Mouse (Mus musculus) megakaryocyte, embryonic 14.5 days (primary cell): ENCODE measurements around the gene Ppp1r18. TPM values are rescaled to one million over a fixed set of nuclear protein-coding genes. Genes with fewer than 3 reads are reported as not detected.

Experiments used
- H3K27me3 ChIP-seq: replicated peaks from 2 replicates; pipeline ENCODE3; 2012; ENCODE audit warnings: inconsistent platforms
- H3K36me3 ChIP-seq: replicated peaks from 2 replicates; pipeline ENCODE3; 2012; ENCODE audit warnings: low read length, inconsistent platforms, mixed read lengths
- H3K4me1 ChIP-seq: 2 replicates; pipeline ENCODE4 v1.6.1; 2012; ENCODE audit warnings: inconsistent platforms
- H3K4me3 ChIP-seq: replicated peaks from 2 replicates; pipeline ENCODE3; 2012; ENCODE audit warnings: moderate library complexity, mild to moderate bottlenecking, inconsistent platforms
- H3K9me3 ChIP-seq: 2 replicates; pipeline ENCODE4 v1.6.1; 2012; ENCODE audit warnings: inconsistent platforms
- FLI1 ChIP-seq: IDR thresholded peaks from 2 replicates; pipeline ENCODE4 v1.6.1; 2012; ENCODE audit warnings: low read length, inconsistent platforms, mixed read lengths
- GATA1 ChIP-seq: IDR thresholded peaks from 3 replicates; pipeline ENCODE4 v1.6.1; 2012; ENCODE audit warnings: mixed read lengths, low read length, inconsistent platforms, borderline replicate concordance
- polyA plus RNA-seq: library from polyadenylated mRNA; stranded (reverse); fragments of >175 nt; gene quantifications from 2 replicates; pipeline ENCODE4 v1.2.3, GENCODE M21; 2012; ENCODE audit warnings: low replicate concordance; ENCODE audit not compliant: insufficient read depth

Gene Ppp1r18
- polyA plus RNA-seq, 1 experiment = 153 TPM

GRCm38 (mm10) chr17:35824402-35824801 lies 41.0 kb upstream of the Ppp1r18 start:
- Histone ChIP-seq H3K36me3 (peaks cover 54% of the 10 kb centered on the region), H3K27me3 (no peaks in the 10 kb centered on the region), H3K9me3 (no peaks in the 10 kb centered on the region), H3K4me1 (peaks cover 66% of the 10 kb centered on the region), H3K4me3 (peak overlapping the region; percentile 98)
- TF ChIP-seq GATA1 (no peak), FLI1 (no peak)

DNA sequence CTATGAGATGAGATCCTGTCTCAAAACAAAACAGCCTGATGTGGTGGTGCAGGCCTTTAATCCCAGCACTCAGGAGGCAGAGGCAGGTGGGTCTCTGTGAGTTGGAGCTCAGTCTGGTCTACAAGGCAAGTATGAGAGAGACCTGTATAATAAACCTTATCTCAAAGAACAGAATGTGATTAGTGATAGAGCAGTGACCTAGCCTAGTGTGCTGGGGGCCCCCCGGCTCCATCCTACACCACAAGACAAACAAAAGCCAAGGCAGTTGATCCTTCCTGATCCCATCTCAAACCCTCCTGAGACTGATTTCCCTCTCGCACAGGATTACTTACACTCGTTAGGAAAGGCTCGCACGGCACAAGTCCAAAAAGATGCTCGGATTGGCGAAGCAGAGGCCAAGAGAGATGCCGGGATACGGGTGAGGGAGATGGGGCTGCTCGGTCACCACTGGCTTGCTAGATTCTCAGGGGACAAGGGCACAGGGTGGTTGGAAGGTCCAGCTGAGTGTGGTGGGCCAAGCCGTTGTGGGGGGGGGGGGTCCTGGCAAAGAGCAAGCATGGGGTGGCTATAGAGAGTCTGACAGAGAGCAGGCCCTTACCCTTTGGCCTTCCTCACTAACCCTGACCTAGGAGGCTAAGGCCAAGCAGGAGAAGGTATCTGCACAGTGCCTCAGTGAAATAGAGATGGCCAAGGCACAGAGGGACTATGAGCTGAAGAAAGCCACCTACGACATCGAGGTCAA lies 40.1 kb upstream of the Ppp1r18 start:
- Histone ChIP-seq H3K4me1 (peaks cover 66% of the 10 kb centered on the region), H3K4me3 (peak overlapping the region; percentile 98), H3K9me3 (no peaks in the 10 kb centered on the region), H3K27me3 (no peaks in the 10 kb centered on the region), H3K36me3 (peaks cover 63% of the 10 kb centered on the region)
- no peak for TF ChIP-seq GATA1
- TF ChIP-seq FLI1 = no peak

DNA sequence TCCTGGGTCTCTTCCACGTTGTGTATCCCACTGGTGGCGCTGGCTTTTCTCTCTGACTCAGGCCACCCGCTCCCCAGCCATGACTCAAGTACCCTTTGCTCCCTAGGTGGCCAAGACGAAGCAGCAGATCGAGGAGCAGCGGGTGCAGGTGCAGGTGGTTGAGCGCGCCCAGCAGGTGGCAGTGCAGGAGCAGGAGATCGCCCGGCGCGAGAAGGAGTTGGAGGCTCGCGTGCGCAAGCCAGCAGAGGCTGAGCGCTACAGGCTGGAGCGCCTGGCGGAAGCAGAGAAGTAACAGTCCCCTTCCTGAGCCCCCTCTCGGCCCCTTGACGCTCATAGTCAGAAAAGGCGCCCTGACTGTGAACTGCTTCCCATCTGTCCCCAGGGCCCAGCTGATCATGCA lies 35.7 kb upstream of the Ppp1r18 start:
- peak overlapping the region; percentile 71 for H3K4me3 ChIP-seq
- peaks cover 73% of the 10 kb centered on the region for H3K4me1 ChIP-seq
- TF ChIP-seq FLI1 (no peak), GATA1 (no peak)
- H3K36me3 ChIP-seq = peaks cover 99% of the 10 kb centered on the region
- H3K9me3 ChIP-seq = no peaks in the 10 kb centered on the region
- H3K27me3 ChIP-seq = no peaks in the 10 kb centered on the region

- H3K27me3 ChIP-seq = no peaks in the 10 kb centered on the region
- TF ChIP-seq GATA1 = no peak
- TF ChIP-seq FLI1 = no peak
- H3K4me3 ChIP-seq = no peak overlapping the region
- no peaks in the 10 kb centered on the region for H3K9me3 ChIP-seq
- H3K4me1 ChIP-seq = peaks cover 73% of the 10 kb centered on the region
- H3K36me3 ChIP-seq = peaks cover 91% of the 10 kb centered on the region
These were observed 32.8 kb upstream of the Ppp1r18 start for GRCm38 (mm10) chr17:35832400-35833238.

DNA sequence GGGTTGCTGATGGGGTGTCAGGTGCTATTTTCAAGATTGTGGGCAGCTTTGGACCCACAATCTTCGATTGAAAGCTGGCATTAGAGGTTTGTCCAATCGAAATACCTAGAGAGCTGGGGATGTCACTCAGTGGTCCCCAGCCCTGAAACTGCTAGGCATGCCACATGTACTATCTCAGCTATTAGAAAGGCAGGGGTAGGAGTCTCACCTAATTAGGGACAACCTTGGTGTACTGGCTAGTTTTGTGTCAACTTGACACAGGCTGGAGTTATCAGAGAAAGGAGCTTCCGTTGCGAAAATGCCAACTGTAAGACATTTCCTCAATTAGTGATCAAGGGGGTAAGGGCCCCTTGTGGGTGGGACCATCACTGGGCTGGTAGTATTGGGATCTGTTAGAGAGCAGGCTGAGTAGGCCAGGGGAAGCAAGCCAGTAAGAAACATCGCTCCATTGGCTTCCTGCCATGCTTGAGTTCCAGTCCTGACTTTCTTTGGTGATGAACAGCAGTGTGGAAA lies 32.1 kb upstream of the Ppp1r18 start:
- Histone ChIP-seq H3K4me3 (no peak overlapping the region), H3K4me1 (peaks cover 73% of the 10 kb centered on the region), H3K36me3 (peaks cover 85% of the 10 kb centered on the region), H3K9me3 (no peaks in the 10 kb centered on the region), H3K27me3 (no peaks in the 10 kb centered on the region)
- TF ChIP-seq GATA1 (no peak), FLI1 (no peak)

DNA sequence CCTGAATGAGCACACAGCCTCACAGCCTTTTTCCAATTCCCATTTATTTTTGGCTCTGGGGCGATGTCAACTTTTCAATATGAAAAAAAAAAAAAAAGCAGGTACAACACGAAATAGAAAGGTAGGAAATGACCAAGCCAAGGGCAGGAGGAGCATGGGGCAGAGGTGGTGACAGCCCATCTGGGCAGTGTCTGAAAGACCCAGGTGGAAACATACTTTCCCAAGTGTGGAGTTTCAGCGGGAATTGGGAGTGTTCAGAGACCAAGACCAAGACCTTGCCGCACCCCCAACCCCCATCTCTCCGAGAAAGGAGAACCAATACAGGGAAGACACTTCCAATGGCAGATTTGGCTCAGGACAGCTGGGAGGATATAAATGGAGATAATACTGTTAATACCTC lies 31.5 kb upstream of the Ppp1r18 start:
- H3K36me3 ChIP-seq = peaks cover 79% of the 10 kb centered on the region
- H3K4me1 ChIP-seq = peaks cover 70% of the 10 kb centered on the region
- no peak for TF ChIP-seq FLI1
- no peak for TF ChIP-seq GATA1
- H3K4me3 ChIP-seq = no peak overlapping the region
- H3K27me3 ChIP-seq = no peaks in the 10 kb centered on the region
- no peaks in the 10 kb centered on the region for H3K9me3 ChIP-seq

DNA sequence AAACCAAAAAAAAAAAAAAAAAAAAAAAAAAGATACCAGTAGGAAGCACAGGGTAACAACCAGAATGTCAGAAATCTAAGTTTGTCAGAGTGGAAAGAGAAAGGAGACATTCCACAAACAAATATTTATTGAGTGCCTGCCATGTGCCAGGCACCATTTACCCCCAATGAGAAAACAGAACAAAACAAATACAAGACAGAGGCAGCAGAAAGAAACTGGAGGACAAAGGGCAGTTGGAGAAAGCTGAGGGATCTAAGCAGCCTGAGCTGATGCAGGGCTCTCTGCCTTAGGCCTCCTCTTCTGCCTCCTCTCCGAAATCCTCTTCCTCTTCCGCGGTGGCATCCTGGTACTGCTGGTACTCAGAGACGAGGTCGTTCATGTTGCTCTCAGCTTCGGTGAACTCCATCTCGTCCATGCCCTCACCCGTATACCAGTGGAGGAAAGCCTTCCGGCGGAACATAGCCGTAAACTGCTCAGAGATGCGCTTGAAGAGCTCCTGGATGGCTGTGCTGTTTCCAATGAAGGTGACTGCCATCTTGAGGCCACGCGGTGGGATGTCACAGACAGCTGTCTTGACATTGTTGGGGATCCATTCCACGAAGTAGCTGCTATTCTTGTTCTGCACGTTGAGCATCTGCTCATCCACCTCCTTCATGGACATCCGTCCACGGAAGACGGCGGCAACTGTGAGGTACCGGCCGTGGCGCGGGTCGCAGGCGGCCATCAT lies 30.5 kb upstream of the Ppp1r18 start:
- Histone ChIP-seq H3K36me3 (peaks cover 70% of the 10 kb centered on the region), H3K27me3 (no peaks in the 10 kb centered on the region), H3K4me3 (peak overlapping the region; percentile 79), H3K9me3 (no peaks in the 10 kb centered on the region), H3K4me1 (peaks cover 70% of the 10 kb centered on the region)
- TF ChIP-seq GATA1 (no peak), FLI1 (no peak)

DNA sequence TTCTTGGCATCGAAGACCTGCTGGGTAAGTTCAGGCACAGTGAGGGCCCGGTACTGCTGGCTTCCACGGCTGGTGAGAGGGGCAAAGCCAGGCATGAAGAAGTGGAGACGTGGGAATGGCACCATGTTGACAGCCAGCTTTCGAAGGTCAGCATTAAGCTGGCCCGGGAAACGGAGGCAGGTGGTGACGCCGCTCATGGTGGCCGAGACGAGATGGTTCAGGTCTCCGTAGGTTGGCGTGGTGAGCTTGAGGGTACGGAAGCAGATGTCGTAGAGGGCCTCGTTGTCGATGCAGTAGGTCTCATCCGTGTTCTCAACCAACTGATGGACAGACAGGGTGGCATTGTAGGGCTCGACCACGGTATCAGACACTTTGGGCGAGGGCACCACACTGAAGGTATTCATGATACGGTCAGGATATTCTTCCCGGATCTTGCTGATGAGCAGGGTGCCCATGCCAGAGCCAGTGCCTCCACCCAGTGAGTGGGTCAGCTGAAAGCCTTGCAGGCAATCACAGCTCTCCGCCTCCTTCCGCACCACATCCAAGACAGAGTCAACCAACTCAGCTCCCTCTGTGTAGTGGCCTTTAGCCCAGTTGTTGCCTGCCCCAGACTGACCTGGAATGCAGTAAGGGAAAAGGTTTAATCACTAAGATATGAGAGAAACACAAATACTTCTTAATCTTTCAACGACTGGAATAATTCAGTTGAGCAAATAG lies 29.8 kb upstream of the Ppp1r18 start:
- H3K36me3 ChIP-seq = peaks cover 62% of the 10 kb centered on the region
- no peaks in the 10 kb centered on the region for H3K27me3 ChIP-seq
- TF ChIP-seq FLI1 (no peak), GATA1 (no peak)
- peak overlapping the region; percentile 79 for H3K4me3 ChIP-seq
- peaks cover 66% of the 10 kb centered on the region for H3K4me1 ChIP-seq
- no peaks in the 10 kb centered on the region for H3K9me3 ChIP-seq
